Mouse (Mus musculus) CH12.LX (cell line): ENCODE results near the gene Ptprg. TPM values are rescaled to one million over a fixed set of nuclear protein-coding genes. Genes with fewer than 3 reads are reported as not detected.

Experiments used
- DNase-seq: peaks from one replicate; pipeline ENCODE4 v3.0.0-alpha.2; 2013; ENCODE audit errors: extremely low read depth
- H3K27ac ChIP-seq: 2 replicates; pipeline ENCODE4 v1.5.1; 2012; ENCODE audit warnings: low read depth, mild to moderate bottlenecking, control low read depth, moderate library complexity; ENCODE audit not compliant: insufficient read depth
- H3K27me3 ChIP-seq: replicated peaks from 2 replicates; pipeline ENCODE3; 2012; ENCODE audit warnings: inconsistent platforms
- H3K36me3 ChIP-seq, 2 experiments: replicated peaks in 1 of 2; 2 replicates each; pipeline versions ENCODE3 to v1.6.1; 2012; ENCODE audit warnings: inconsistent platforms in 1 of 2, low read length in 1 of 2, mild to moderate bottlenecking in 1 of 2, mixed read lengths in 1 of 2, moderate library complexity in 1 of 2; ENCODE audit not compliant: control insufficient read depth in 1 of 2, insufficient read depth in 1 of 2
- H3K4me1 ChIP-seq, 2 experiments: 2 replicates each; pipeline ENCODE4 v1.6.1; 2012; ENCODE audit warnings: inconsistent platforms in 1 of 2, moderate library complexity in 1 of 2; ENCODE audit not compliant: insufficient read depth in 2 of 2, control insufficient read depth in 1 of 2
- H3K4me2 ChIP-seq: 2 replicates; pipeline ENCODE4 v1.6.1; 2012; ENCODE audit warnings: low read depth, mild to moderate bottlenecking, control low read depth; ENCODE audit not compliant: poor library complexity, insufficient read depth, severe bottlenecking
- H3K4me3 ChIP-seq, 3 experiments: fragments of 150-350 bp in 1 of 3; sonication (generic) in 1 of 3; replicated peaks in 1 of 3; 2 replicates each; pipeline versions ENCODE3 to v1.5.1; 2011 to 2012; ENCODE audit warnings: low read depth in 2 of 3, low read length in 2 of 3, mild to moderate bottlenecking in 2 of 3, moderate library complexity in 2 of 3, control low read depth in 1 of 3, improper control_type of control experiment in 1 of 3, inconsistent platforms in 1 of 3, mixed read lengths in 1 of 3; ENCODE audit not compliant: poor library complexity in 1 of 3
- H3K79me2 ChIP-seq: replicated peaks from 2 replicates; pipeline ENCODE4 v1.6.1; 2012; ENCODE audit warnings: mild to moderate bottlenecking, moderate library complexity; ENCODE audit not compliant: control insufficient read depth, poor library complexity, insufficient read depth, severe bottlenecking; ENCODE audit errors: extremely low read depth
- H3K9ac ChIP-seq: 2 replicates; pipeline ENCODE4 v1.6.1; 2012; ENCODE audit warnings: low read depth, mild to moderate bottlenecking, control low read depth, moderate library complexity; ENCODE audit not compliant: insufficient read depth
- H3K9me3 ChIP-seq: replicated peaks from 2 replicates; pipeline ENCODE3; 2012; ENCODE audit warnings: low read length, inconsistent platforms, mixed read lengths
- E2F4 ChIP-seq: IDR thresholded peaks from 2 replicates; pipeline ENCODE4 v1.6.1; 2011; ENCODE audit warnings: low read depth, low read length, improper control_type of control experiment; ENCODE audit not compliant: insufficient replicate concordance
- ETS1 ChIP-seq: conservative IDR thresholded peaks from 2 replicates; pipeline ENCODE4 v1.6.1; 2012; ENCODE audit warnings: low read depth, mild to moderate bottlenecking, inconsistent platforms, low read length, improper control_type of control experiment, moderate library complexity
- GABPA ChIP-seq: IDR thresholded peaks from 2 replicates; pipeline ENCODE4 v1.6.1; 2012; ENCODE audit warnings: low read depth, low read length, improper control_type of control experiment, inconsistent platforms; ENCODE audit not compliant: insufficient replicate concordance
- KAT2A ChIP-seq: IDR thresholded peaks from 2 replicates; pipeline ENCODE4 v1.6.1; 2012; ENCODE audit warnings: low read length, improper control_type of control experiment, inconsistent platforms; ENCODE audit not compliant: insufficient replicate concordance
- MAFK ChIP-seq: IDR thresholded peaks from 2 replicates; pipeline ENCODE4 v1.6.1; 2011; ENCODE audit warnings: low read length, improper control_type of control experiment; ENCODE audit not compliant: insufficient replicate concordance
- MAX ChIP-seq: IDR thresholded peaks from 2 replicates; pipeline ENCODE4 v1.6.1; 2011; ENCODE audit warnings: low read length, improper control_type of control experiment
- MXI1 ChIP-seq: IDR thresholded peaks from 2 replicates; pipeline ENCODE4 v1.6.1; 2011; ENCODE audit warnings: mild to moderate bottlenecking, low read depth, low read length, improper control_type of control experiment
- PAX5 ChIP-seq: IDR thresholded peaks from 2 replicates; pipeline ENCODE4 v1.6.1; 2012; ENCODE audit warnings: low read length, inconsistent platforms, mixed read lengths
- POLR2AphosphoS2 ChIP-seq: IDR thresholded peaks from 2 replicates; pipeline ENCODE4 v1.6.1; 2011; ENCODE audit warnings: low read depth, low read length, improper control_type of control experiment
- TBP ChIP-seq: conservative IDR thresholded peaks from 2 replicates; pipeline ENCODE4 v1.6.1; 2011; ENCODE audit warnings: low read depth, low read length, improper control_type of control experiment
- USF1 ChIP-seq: IDR thresholded peaks from 2 replicates; pipeline ENCODE4 v1.6.1; 2014; ENCODE audit warnings: low read depth, mild to moderate bottlenecking, inconsistent platforms, low read length, improper control_type of control experiment
- ZKSCAN1 ChIP-seq: IDR thresholded peaks from 2 replicates; pipeline ENCODE4 v1.6.1; 2012; ENCODE audit warnings: low read depth, inconsistent platforms, low read length, improper control_type of control experiment, borderline replicate concordance
- dilution Hi-C: fragments of 300-500 bp; cut with MboI; formaldehyde crosslinking; loops from 2 replicates; pipeline ENCODE4 v1.14.3; 2020; ENCODE audit warnings: low sequenced_read_pairs; ENCODE audit not compliant: extremely low pct_unique_long_range_greater_than_20kb, extremely low pct_ligation_motif_present
- in situ Hi-C: fragments of 300-500 bp; cut with MboI; formaldehyde crosslinking; loops from 3 replicates; pipeline ENCODE4 v1.14.3; 2019; ENCODE audit warnings: low sequenced_read_pairs, low pct_ligation_motif_present, low pct_unique_long_range_greater_than_20kb, mixed read lengths
- polyA plus RNA-seq: library from polyadenylated mRNA; unstranded; fragments of >175 nt; gene quantifications from 2 replicates; pipeline ENCODE4 v1.2.1, GENCODE M21; 2012; ENCODE audit warnings: low read depth; ENCODE audit not compliant: insufficient read length
- total RNA-seq, 2 experiments: library from RNA; depleted of rRNA; stranded (reverse); fragments of 300-350 nt in 1 of 2; fragments of >200 nt in 1 of 2; gene quantifications; 2 replicates each; pipeline ENCODE4 v1.2.3; 2012 to 2014

The Ptprg gene
- total and polyA plus RNA-seq, 3 experiments: 0.08 TPM; not detected in 2

- Histone ChIP-seq H3K27me3 (no peaks in the 10 kb centered on the region), H3K4me1 (no peaks in the 10 kb centered on the region), H3K4me3 (no peak overlapping the region), H3K27ac (no peak overlapping the region), H3K36me3 (no peaks in the 10 kb centered on the region), H3K79me2 (no peaks in the 10 kb centered on the region), H3K9me3 (no peaks in the 10 kb centered on the region), H3K9ac (no peak overlapping the region), H3K4me2 (no peak overlapping the region)
- dilution Hi-C loops (no loop called here), in situ Hi-C loops (no loop called here)
- DNase-seq: no peak
- TF ChIP-seq E2F4 (no peak), GABPA (no peak), TBP (no peak), POLR2AphosphoS2 (no peak), MAX (no peak), ZKSCAN1 (no peak), KAT2A (no peak)
These were observed 538.4 kb downstream of the Ptprg start for GRCm38 (mm10) chr14:12091730-12092129.

- Histone ChIP-seq H3K9me3 (no peaks in the 10 kb centered on the region), H3K79me2 (no peaks in the 10 kb centered on the region), H3K36me3 (no peaks in the 10 kb centered on the region)
- no peak for DNase-seq
- TF ChIP-seq ZKSCAN1 (no peak), MXI1 (no peak), PAX5 (no peak), USF1 (no peak), MAFK (no peak), ETS1 (no peak)
- TF ChIP-seq, all 38 proteins: peak for 0
- no peak overlapping the region for H3K4me2 ChIP-seq
- H3K4me3 ChIP-seq: no peak overlapping the region
- no peaks in the 10 kb centered on the region for H3K4me1 ChIP-seq
- no peaks in the 10 kb centered on the region for H3K27me3 ChIP-seq
- in situ Hi-C loops (no loop called here), dilution Hi-C loops (no loop called here)
- H3K9ac ChIP-seq: no peak overlapping the region
- no peak overlapping the region for H3K27ac ChIP-seq
These were observed 546.3 kb downstream of the Ptprg start for GRCm38 (mm10) chr14:12099390-12100333.
